Mouse (Mus musculus) ovary, adult 18-20 months (tissue): ENCODE data around the gene Tmem131l.

Experiments used
- DNase-seq: peaks from one replicate; pipeline ENCODE4 v3.0.0; 2022; ENCODE audit warnings: low spot score, mixed read lengths

Tmem131l gene

GRCm38 (mm10) chr3:84039646-84040475 is at the start of gene Tmem131l:
Tmem131l (minus strand) TSS chr3:84040175.
- DNase-seq, result peak; percentile 70

DNA sequence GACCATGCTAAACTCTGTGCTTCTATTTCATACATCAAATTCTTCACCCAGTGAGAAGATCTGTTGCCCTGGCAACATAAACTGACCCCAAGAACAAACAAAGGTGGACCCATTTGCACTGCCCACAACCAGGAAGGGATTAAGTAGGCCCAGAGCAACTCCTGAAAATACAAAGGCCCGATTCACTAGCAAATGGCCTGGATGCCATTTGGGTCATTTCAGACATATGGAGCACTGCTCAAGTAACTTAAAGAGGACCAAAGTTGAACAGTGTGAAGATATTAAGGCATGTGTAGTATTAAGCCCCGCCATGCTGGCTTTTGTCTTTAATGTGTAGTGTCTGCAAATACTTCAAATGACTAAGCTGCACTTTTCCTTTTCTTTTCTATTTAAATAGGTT is 46.9 kb upstream of the Tmem131l start:
- DNase-seq, result no peak

DNA sequence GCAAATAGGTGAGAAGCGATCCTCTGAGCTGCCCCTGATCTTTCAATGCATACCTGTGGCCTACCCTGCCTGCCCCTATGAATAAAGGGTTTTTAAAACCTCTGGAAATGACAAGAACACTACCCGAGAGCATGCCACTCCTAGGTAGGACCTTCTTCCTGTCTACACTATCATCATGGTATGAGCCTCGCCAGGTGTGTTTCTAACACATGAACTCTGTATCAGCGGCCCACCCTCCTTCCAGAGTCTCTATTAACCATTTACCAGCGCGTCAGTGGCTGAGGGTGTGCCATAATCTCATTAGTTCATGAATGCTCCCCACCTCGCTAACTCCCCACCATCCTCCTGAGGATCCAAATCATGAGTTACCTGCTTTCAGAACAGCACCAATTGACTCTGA is 46.4 kb upstream of the Tmem131l start:
- DNase-seq, result no peak

DNA sequence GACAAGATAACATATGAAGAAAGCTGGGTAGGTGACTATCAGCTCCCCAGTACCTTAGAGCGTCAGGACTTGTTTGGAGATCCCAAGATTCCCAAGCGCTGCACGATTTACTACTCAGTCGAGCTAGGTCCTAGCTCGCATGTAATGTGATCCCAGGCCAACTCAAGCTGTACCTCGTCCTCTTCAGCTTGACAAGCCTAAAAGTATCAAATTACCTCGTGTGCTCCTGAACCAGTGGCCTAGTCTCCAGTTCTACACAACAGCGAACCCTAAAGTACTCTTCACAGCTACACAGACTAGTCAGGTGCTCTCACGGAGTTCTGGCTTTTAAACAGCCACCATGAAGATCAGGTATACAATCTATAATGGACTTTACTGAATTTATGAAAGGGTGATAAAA is 45.5 kb upstream of the Tmem131l start:
- DNase-seq, result no peak

GRCm38 (mm10) chr3:84081208-84081722 is 41.3 kb upstream of the Tmem131l start:
- no peak for DNase-seq

GRCm38 (mm10) chr3:84080074-84080473 is 40.1 kb upstream of the Tmem131l start:
- DNase-seq, result no peak

- no peak for DNase-seq
Measured at GRCm38 (mm10) chr3:84077505-84077904, 37.5 kb upstream of the Tmem131l start.

DNA sequence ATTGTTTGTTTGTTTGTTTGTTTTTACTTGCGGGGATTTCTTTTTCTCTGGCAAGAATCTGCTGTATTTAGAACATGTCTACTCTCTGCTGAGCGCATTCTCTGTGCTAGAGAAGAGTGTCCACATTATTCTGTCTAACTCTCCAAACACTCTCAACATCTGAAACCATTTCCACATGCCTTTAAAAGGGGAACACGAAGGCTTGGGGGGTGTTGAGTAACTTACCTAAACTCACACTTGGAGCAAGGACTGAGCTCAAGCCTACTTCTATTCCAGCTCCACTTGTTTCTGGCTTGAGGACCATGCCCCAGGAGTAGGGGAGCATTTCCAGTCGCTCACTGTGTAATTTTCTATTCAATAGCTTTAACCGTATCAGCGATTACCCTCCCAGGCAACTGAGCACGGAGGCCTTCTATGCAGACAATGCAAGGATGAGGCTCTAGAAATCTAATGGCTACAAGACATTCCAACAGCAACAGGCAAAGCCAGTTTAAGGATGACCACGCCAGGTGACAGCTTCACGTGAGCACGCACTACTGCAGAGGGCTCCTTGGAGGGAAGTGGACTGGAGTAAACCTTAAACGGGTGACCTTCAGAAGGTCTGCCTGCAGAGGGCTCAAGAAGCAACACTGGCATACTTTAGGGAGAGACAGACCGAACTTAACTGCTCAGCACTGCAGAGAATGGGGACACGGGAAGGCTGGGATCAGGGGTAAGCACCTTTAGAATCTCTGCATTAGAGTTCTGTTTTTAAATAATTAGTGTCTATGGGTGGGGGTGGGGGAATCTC is 36.8 kb upstream of the Tmem131l start:
- no peak for DNase-seq

- DNase-seq, result no peak
Measured at GRCm38 (mm10) chr3:84075516-84075915, 35.5 kb upstream of the Tmem131l start.

- no peak for DNase-seq
Measured at GRCm38 (mm10) chr3:84074777-84075176, 34.8 kb upstream of the Tmem131l start.

DNA sequence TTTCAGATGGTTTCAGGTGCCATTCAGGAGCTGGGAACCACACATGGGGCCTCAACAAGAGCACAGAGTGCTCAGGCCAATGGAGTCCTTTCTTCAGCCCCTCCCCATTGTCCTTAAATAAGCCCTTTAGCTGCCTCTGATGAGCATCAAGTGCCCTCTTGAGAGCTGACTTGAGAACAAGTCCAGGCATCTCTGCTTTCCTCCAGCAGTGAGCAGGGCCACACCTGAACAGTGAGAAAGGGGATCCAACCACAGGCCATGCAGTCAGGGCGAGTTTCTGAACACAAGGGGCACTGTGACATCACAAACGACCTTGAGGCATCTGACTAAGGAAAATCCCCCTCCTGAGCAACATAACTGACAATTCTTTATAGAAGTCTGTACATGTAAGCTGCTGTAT is 31.7 kb upstream of the Tmem131l start:
- no peak for DNase-seq

DNA sequence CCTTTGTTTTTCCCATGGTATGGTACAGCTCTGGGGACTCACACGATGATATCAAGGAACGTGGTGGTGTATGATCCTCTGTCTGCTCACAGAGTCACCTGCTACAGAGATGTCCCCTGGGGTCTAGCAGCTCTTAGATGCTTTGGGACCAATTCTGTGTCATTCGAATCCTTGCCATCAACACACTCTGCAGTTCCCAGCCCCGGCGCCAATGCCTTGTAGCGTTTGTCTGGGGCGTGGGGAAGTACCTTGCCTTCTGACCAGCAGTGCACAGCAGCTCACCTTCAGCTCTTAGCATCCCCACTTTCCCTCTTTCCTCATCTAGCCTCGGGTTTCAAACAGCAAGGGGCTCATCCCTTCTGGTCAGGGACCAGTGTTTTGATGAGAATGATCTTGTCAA is 30.8 kb upstream of the Tmem131l start:
- DNase-seq, result no peak

- no peak for DNase-seq
Measured at GRCm38 (mm10) chr3:84068831-84069709, 29.1 kb upstream of the Tmem131l start.

DNA sequence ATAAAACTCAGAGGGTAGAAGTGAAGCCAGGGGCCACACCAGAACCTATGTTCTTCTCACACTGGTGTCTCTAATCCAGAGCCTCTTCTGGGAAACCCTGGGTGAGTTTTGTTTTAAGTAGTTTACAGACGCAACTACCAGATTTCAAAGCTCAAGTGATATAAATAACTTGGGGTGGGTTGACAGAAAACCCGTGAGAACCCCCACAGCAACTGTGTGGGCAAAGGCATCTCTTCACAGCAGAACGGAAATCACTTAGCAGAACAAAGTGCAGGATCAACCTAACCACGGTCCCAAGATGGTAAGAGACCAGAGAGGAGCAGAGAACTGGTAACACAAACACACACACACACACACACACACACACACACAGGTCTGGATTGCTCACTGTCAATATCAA is 25.9 kb upstream of the Tmem131l start:
- DNase-seq, result no peak

DNA sequence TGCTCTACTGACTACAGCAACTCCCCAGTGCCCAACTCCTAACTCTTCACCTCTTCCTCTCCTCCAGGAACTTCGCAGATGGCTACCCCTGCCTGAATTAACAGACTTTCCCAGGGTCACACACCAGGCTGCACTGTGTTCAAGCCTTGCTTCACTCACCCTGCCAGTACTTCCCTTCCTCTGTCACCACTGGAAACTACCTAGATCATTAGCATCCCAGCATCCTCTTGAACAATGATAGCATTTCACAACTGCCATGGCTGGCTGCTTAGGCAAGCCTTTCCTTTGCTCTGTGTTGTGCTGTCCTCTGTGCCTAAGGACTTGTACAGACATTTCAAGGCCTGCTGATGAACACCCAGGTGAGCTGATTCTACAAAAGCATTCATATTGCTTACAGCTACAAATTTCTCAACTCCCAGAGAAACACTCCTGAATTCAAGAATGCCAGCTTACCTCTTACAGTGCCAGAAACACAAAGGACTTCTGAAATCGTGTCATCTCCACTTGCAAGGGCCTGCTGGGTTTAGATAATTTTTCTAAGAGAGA is 23.5 kb upstream of the Tmem131l start:
- no peak for DNase-seq

GRCm38 (mm10) chr3:84061523-84062453 is 21.8 kb upstream of the Tmem131l start:
- no peak for DNase-seq

DNA sequence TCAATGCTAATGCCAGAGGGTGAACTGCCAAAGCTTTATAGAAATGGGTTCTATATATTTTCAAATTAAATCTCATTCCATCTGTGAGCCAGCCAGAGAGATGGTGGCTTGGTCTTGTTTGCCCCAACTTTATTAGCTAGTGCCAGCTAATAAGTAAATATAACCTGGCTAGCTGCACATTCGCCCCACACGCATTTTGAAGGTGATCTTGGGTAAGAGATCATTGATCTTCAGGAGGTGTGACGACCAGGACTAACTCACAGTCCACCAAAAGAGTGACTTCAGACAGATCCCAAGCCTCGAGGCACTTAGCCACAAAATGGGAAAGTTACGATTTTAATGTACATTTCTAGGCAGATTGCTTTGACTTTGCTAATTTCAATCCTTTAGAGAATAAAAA is 21.0 kb upstream of the Tmem131l start:
- DNase-seq, result no peak

- no peak for DNase-seq
Measured at GRCm38 (mm10) chr3:84060128-84060527, 20.2 kb upstream of the Tmem131l start.

DNA sequence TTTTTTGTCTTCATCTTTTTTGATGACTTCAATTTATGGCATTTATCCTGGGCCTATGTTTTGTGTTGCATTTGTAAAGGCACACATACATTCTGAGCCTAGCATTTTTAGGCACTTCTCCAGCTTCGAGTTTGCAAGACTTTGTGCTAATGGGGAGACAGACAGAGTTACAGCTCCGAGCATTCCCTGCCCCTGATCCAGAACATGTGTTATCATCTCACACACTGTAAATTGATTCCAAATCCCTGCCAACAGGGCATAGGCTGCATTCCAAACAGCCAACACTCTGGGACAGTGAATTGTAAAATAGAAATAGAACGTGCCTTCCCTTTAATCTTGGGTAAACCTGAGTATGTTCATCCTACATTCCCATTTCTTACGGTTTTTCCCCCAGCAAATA is 19.7 kb upstream of the Tmem131l start:
- no peak for DNase-seq

DNA sequence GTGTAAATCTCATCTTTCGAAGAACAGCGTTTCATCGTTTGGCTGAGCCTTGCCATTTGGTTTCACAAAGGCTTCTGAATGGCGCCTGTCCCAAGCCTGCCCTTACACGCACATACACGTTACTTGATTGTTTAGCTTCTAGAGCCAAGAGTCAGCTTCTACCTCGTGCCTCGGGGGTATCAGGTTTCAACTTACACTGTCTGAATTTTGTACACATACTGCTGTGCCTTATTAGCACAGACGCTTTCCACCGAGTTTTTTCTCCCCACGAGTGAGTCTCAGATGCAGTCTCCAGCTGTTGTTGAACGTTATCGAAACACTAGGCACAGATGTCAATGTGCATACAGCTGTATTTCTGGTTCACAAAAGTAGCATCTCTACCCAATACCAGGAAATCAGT is 19.3 kb upstream of the Tmem131l start:
- DNase-seq, result no peak

GRCm38 (mm10) chr3:84048729-84049175 is 8.8 kb upstream of the Tmem131l start:
- peak; percentile 52 for DNase-seq
